Mouse (Mus musculus) forebrain, embryonic 12.5 days (tissue): ENCODE data around the gene Cpox. TPM values are rescaled to one million over a fixed set of nuclear protein-coding genes. Genes with fewer than 3 reads are reported as not detected.
A peak's percentile ranks its signal among the peaks of the same experiment; 100 is the strongest.
"Not testable (repeated sequence)": the region's sequence is repeated elsewhere in the genome, so short reads cannot be mapped to it uniquely, and the experiment has no call there.

Experiments used
- ATAC-seq: fragments of 200-750 bp; cut with Nextera tagmentation; 2 replicates; pipeline ENCODE4 v1.8.0; 2017; ENCODE audit warnings: moderate TSS enrichment; ENCODE audit not compliant: low FRiP score
- H3K27ac ChIP-seq: fragments of 300-500 bp; sonication (generic); 2 replicates; pipeline ENCODE4 v1.5.1; 2016; ENCODE audit warnings: mild to moderate bottlenecking
- H3K27me3 ChIP-seq: fragments of 300-500 bp; sonication (generic); 2 replicates; pipeline ENCODE4 v1.6.1; 2016; ENCODE audit warnings: mild to moderate bottlenecking
- H3K36me3 ChIP-seq: fragments of 300-500 bp; sonication (generic); replicated peaks from 2 replicates; pipeline ENCODE4 v1.6.1; 2016; ENCODE audit warnings: mild to moderate bottlenecking
- H3K4me1 ChIP-seq: fragments of 300-500 bp; sonication (generic); 2 replicates; pipeline ENCODE4 v1.6.1; 2016
- H3K4me2 ChIP-seq: fragments of 300-500 bp; sonication (generic); 2 replicates; pipeline ENCODE4 v1.6.1; 2016; ENCODE audit warnings: mild to moderate bottlenecking, moderate library complexity
- H3K4me3 ChIP-seq: fragments of 300-500 bp; sonication (generic); replicated peaks from 2 replicates; pipeline ENCODE4 v1.5.1; 2016; ENCODE audit warnings: mild to moderate bottlenecking
- H3K9ac ChIP-seq: fragments of 300-500 bp; sonication (generic); 2 replicates; pipeline ENCODE4 v1.6.1; 2016; ENCODE audit warnings: mild to moderate bottlenecking
- H3K9me3 ChIP-seq: fragments of 300-500 bp; sonication (generic); 2 replicates; pipeline ENCODE4 v1.6.1; 2016
- WGBS: fragments of 180-500 bp; shearing (Covaris S2); methylation state at CpG from one replicate; pipeline ENCODE4 v1.1.7; 2016; 5-methylcytosine and 5-hydroxymethylcytosine counted together
- polyA plus RNA-seq: library from polyadenylated mRNA; unstranded; fragments of >200 nt; fragmentation: Nextera tagmentation; extraction: Ambion mirVana; gene quantifications from 2 replicates; pipeline ENCODE4 v1.2.1, GENCODE M21; 2016

Gene Cpox
- polyA plus RNA-seq, 1 experiment from 2014 or later = 18.4 TPM

GRCm38 (mm10) chr16:58655751-58656150 is 14.3 kb upstream of the Cpox start:
- ATAC-seq = no peak
- no peak overlapping the region for H3K27ac ChIP-seq
- H3K4me3 ChIP-seq = no peak overlapping the region
- no peaks in the 10 kb centered on the region for H3K4me1 ChIP-seq
- H3K27me3 ChIP-seq = no peaks in the 10 kb centered on the region
- H3K4me2 ChIP-seq = no peak overlapping the region
- no peak overlapping the region for H3K9ac ChIP-seq
- no peaks in the 10 kb centered on the region for H3K9me3 ChIP-seq
- H3K36me3 ChIP-seq = no peaks in the 10 kb centered on the region

- Histone ChIP-seq H3K4me1 (no peaks in the 10 kb centered on the region), H3K9me3 (no peaks in the 10 kb centered on the region), H3K27me3 (no peaks in the 10 kb centered on the region), H3K9ac (no peak overlapping the region), H3K4me3 (no peak overlapping the region), H3K27ac (no peak overlapping the region), H3K36me3 (no peaks in the 10 kb centered on the region), H3K4me2 (no peak overlapping the region)
- WGBS = 73% methylated on average over 4 of the region's 4 CpGs
- no peak for ATAC-seq
These were observed 13.6 kb upstream of the Cpox start for GRCm38 (mm10) chr16:58656526-58656925.

- H3K27me3 ChIP-seq = no peaks in the 10 kb centered on the region
These were observed 11.4 kb upstream of the Cpox start for GRCm38 (mm10) chr16:58658668-58659067.

GRCm38 (mm10) chr16:58661826-58662225 is 8.3 kb upstream of the Cpox start:
- H3K9ac ChIP-seq = no peak overlapping the region
- H3K27me3 ChIP-seq = no peaks in the 10 kb centered on the region
- H3K4me2 ChIP-seq = no peak overlapping the region
- H3K27ac ChIP-seq = no peak overlapping the region
- WGBS = 79% methylated on average over 5 of the region's 5 CpGs
- no peak for ATAC-seq
- H3K4me1 ChIP-seq = no peaks in the 10 kb centered on the region
- no peak overlapping the region for H3K4me3 ChIP-seq
- no peaks in the 10 kb centered on the region for H3K9me3 ChIP-seq
- H3K36me3 ChIP-seq = no peaks in the 10 kb centered on the region

More at GRCm38 (mm10) chr16:58658668-58659067, 11.4 kb upstream of the Cpox start:
- no peaks in the 10 kb centered on the region for H3K36me3 ChIP-seq
- no peak overlapping the region for H3K27ac ChIP-seq
- H3K4me1 ChIP-seq = no peaks in the 10 kb centered on the region
- no peak for ATAC-seq
- no peaks in the 10 kb centered on the region for H3K9me3 ChIP-seq
- no peak overlapping the region for H3K9ac ChIP-seq
- WGBS = 92% methylated on average over 6 of the region's 6 CpGs
- no peak overlapping the region for H3K4me2 ChIP-seq
- H3K4me3 ChIP-seq = no peak overlapping the region

GRCm38 (mm10) chr16:58662287-58662791 is 7.8 kb upstream of the Cpox start:
- Histone ChIP-seq H3K4me1 (no peaks in the 10 kb centered on the region), H3K9me3 (no peaks in the 10 kb centered on the region), H3K4me3 (no peak overlapping the region), H3K27me3 (no peaks in the 10 kb centered on the region), H3K27ac (no peak overlapping the region), H3K4me2 (no peak overlapping the region), H3K36me3 (no peaks in the 10 kb centered on the region), H3K9ac (no peak overlapping the region)
- no peak for ATAC-seq

GRCm38 (mm10) chr16:58663021-58663420 is 7.1 kb upstream of the Cpox start:
- Histone ChIP-seq H3K9ac (no peak overlapping the region), H3K4me2 (no peak overlapping the region), H3K27me3 (no peaks in the 10 kb centered on the region), H3K4me1 (no peaks in the 10 kb centered on the region), H3K27ac (no peak overlapping the region), H3K36me3 (no peaks in the 10 kb centered on the region), H3K4me3 (no peak overlapping the region), H3K9me3 (no peaks in the 10 kb centered on the region)
- WGBS = 76% methylated on average over 5 of the region's 5 CpGs
- ATAC-seq = 0 out of 2 replicates have a peak, but pooled peaks have one; percentile 33

- ATAC-seq = no peak
- WGBS = 93% methylated on average over 2 of the region's 2 CpGs
- H3K9ac ChIP-seq = no peak overlapping the region
These were observed 6.3 kb upstream of the Cpox start for GRCm38 (mm10) chr16:58663816-58664215.

GRCm38 (mm10) chr16:58665137-58665536 is 5.0 kb upstream of the Cpox start:
- not testable (repeated sequence) for H3K9me3 ChIP-seq, H3K4me2 ChIP-seq, H3K4me1 ChIP-seq, H3K9ac ChIP-seq, H3K36me3 ChIP-seq, ATAC-seq, H3K27ac ChIP-seq, H3K4me3 ChIP-seq, H3K27me3 ChIP-seq

More at GRCm38 (mm10) chr16:58663816-58664215, 6.3 kb upstream of the Cpox start:
- no peak overlapping the region for H3K27ac ChIP-seq
- H3K27me3 ChIP-seq = no peaks in the 10 kb centered on the region
- no peaks in the 10 kb centered on the region for H3K36me3 ChIP-seq
- H3K4me2 ChIP-seq = no peak overlapping the region
- no peak overlapping the region for H3K4me3 ChIP-seq
- no peaks in the 10 kb centered on the region for H3K9me3 ChIP-seq
- no peaks in the 10 kb centered on the region for H3K4me1 ChIP-seq

GRCm38 (mm10) chr16:58666681-58667080 is 3.4 kb upstream of the Cpox start:
- H3K9ac ChIP-seq, ATAC-seq: not testable (repeated sequence)
- WGBS = 87% methylated on average over 3 of the region's 3 CpGs

GRCm38 (mm10) chr16:58668586-58668985 is 1.5 kb upstream of the Cpox start:
- Histone ChIP-seq H3K4me3 (no peak overlapping the region), H3K36me3 (peaks cover 2% of the 10 kb centered on the region), H3K4me1 (peaks cover 10% of the 10 kb centered on the region), H3K27ac (no peak overlapping the region), H3K27me3 (no peaks in the 10 kb centered on the region), H3K9me3 (no peaks in the 10 kb centered on the region), H3K9ac (no peak overlapping the region), H3K4me2 (no peak overlapping the region)
- WGBS = 78% methylated on average over 3 of the region's 3 CpGs
- no peak for ATAC-seq

More at GRCm38 (mm10) chr16:58666681-58667080, 3.4 kb upstream of the Cpox start:
- H3K9me3 ChIP-seq, H3K27ac ChIP-seq, H3K36me3 ChIP-seq, H3K27me3 ChIP-seq, H3K4me2 ChIP-seq, H3K4me3 ChIP-seq, H3K4me1 ChIP-seq: not testable (repeated sequence)

GRCm38 (mm10) chr16:58669264-58669663 is 828 bp upstream of the Cpox start:
- Histone ChIP-seq H3K9ac (no peak overlapping the region; the same call in 1 of the 2 replicates), H3K9me3 (no peaks in the 10 kb centered on the region), H3K4me2 (peak overlapping the region; percentile 72; the same call in 1 of the 2 replicates), H3K27me3 (no peaks in the 10 kb centered on the region), H3K4me3 (no peak overlapping the region), H3K4me1 (peaks cover 10% of the 10 kb centered on the region), H3K36me3 (peaks cover 9% of the 10 kb centered on the region), H3K27ac (no peak overlapping the region)
- ATAC-seq = no peak
- WGBS = 73% methylated on average over 5 of the region's 5 CpGs

GRCm38 (mm10) chr16:58670643-58671042 is 551 bp downstream of the Cpox start:
- Histone ChIP-seq H3K27me3 (no peaks in the 10 kb centered on the region), H3K4me2 (peak overlapping the region; percentile 72), H3K4me3 (peak overlapping the region; percentile 93), H3K36me3 (peaks cover 18% of the 10 kb centered on the region), H3K9me3 (no peaks in the 10 kb centered on the region), H3K27ac (peak overlapping the region; percentile 76; the same call in 1 of the 2 replicates), H3K9ac (peak overlapping the region; percentile 83), H3K4me1 (peaks cover 10% of the 10 kb centered on the region)
- WGBS = under 1% methylated on average over 24 of the region's 25 CpGs
- ATAC-seq = no peak; the same call in 1 of the 2 replicates

GRCm38 (mm10) chr16:58671212-58671985 is 1.3 kb downstream of the Cpox start:
- H3K4me2 ChIP-seq = peak overlapping the region; percentile 72
- 77% methylated on average over 8 of the region's 8 CpGs for WGBS
- H3K27ac ChIP-seq = no peak overlapping the region
- H3K4me3 ChIP-seq = peak overlapping the region; percentile 93
- no peak for ATAC-seq
- peaks cover 22% of the 10 kb centered on the region for H3K36me3 ChIP-seq
- peaks cover 10% of the 10 kb centered on the region for H3K4me1 ChIP-seq
- peak overlapping the region; percentile 83; the same call in 1 of the 2 replicates for H3K9ac ChIP-seq
- H3K9me3 ChIP-seq = no peaks in the 10 kb centered on the region
- H3K27me3 ChIP-seq = no peaks in the 10 kb centered on the region
